Mouse (Mus musculus): Measurements from ENCODE around the gene Fstl4. TPM values are rescaled to one million over a fixed set of nuclear protein-coding genes. Genes with fewer than 3 reads are reported as not detected.

Gene Fstl4
- total RNA-seq (2023): not detected in 2 replicates

GRCm38 (mm10) chr11:52764461-52764893 lies at the start of gene Fstl4:
TSS of gene Fstl4 (plus strand) at chr11:52764634.

